Mouse (Mus musculus): ENCODE results near the gene Rab8a. TPM values are rescaled to one million over a fixed set of nuclear protein-coding genes. Genes with fewer than 3 reads are reported as not detected.
A peak's percentile ranks its signal among the peaks of the same experiment; 100 is the strongest.

Gene Rab8a
- polyA plus RNA-seq, 1 experiment = 128 TPM

DNA sequence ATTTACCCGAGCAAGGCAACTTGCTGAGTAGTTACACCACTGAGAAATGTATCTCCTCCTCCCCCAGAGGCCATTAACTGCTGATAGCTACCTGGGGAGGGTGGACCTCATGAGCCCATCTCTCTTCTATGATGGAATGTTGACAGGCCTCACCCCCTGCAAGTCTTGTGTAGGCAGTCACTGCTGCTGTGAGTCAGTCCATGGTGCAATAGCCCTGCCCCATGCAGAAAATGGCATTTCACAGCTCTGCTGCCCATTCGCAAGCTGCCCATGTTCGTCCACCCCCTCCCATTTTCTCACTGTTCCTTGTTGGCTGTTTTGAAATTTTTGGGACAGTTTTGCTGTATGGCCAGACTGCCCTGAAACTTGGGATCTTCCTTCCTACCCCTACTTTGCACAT lies 15.5 kb upstream of the Rab8a start:
- no peak overlapping the region for H3K4me3 ChIP-seq (ENCODE audit: insufficient read depth, low read length)
- peaks cover 39% of the 10 kb centered on the region for H3K4me1 ChIP-seq (ENCODE audit: control insufficient read depth, insufficient read depth, low read length)
- peak overlapping the region; percentile 37 for H3K27ac ChIP-seq (ENCODE audit: insufficient read depth, low read depth, low read length)
- TF ChIP-seq POLR2A (IDR thresholded peaks at IDR 0.05; ENCODE audit: borderline replicate concordance, low read depth, low read length) (no peak), CTCF (IDR thresholded peaks at IDR 0.05; ENCODE audit: low read depth, low read length) (no peak)

DNA sequence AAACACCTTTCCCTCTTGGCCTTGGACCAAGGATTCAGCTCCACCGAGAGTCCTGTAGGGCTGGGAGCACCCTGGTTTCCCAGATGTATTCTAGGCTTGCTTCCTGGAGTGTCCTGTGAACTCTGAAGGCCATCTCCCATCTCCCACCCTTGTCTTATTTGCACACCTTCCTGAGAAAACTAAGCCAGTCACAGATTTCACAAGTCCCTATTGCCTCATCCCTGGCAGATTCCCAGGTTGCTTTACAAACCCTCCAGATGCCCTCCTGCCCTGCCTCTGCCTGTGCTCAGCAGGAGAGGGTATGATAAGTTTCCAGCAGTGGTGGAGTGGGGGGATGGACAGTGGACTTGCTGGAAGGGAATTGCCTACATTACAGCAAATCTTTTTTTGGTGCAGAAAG lies 14.9 kb upstream of the Rab8a start:
- Histone ChIP-seq H3K27ac (ENCODE audit: insufficient read depth, low read depth, low read length) (peak overlapping the region; percentile 19; the same call in 1 of the 2 replicates), H3K4me3 (ENCODE audit: insufficient read depth, low read length) (no peak overlapping the region), H3K4me1 (ENCODE audit: control insufficient read depth, insufficient read depth, low read length) (peaks cover 42% of the 10 kb centered on the region)
- no peak for TF ChIP-seq POLR2A (IDR thresholded peaks at IDR 0.05; ENCODE audit: borderline replicate concordance, low read depth, low read length)
- no peak for TF ChIP-seq CTCF (IDR thresholded peaks at IDR 0.05; ENCODE audit: low read depth, low read length)

DNA sequence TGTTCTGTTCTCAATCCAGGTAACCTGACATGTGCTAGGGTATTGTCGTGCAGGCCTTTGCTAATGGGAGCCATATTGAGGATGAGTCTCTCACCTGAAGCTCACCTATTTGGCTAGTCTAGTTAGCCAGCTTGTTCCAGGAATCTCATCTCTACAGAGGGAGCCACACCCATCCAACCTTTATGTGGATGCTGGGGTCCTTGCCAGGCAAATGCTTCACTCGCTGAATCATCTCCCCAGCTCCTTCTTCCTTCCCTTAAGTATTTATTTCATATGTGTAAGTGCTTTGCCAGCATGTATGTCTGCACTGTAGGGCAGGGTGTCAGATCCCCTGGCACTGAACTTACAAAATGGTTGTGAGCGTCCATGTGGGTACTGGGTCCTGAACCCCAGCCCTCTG lies 14.4 kb upstream of the Rab8a start:
- Histone ChIP-seq H3K27ac (ENCODE audit: insufficient read depth, low read depth, low read length) (no peak overlapping the region), H3K4me3 (ENCODE audit: insufficient read depth, low read length) (no peak overlapping the region), H3K4me1 (ENCODE audit: control insufficient read depth, insufficient read depth, low read length) (peaks cover 47% of the 10 kb centered on the region)
- TF ChIP-seq CTCF (IDR thresholded peaks at IDR 0.05; ENCODE audit: low read depth, low read length) = no peak
- no peak for TF ChIP-seq POLR2A (IDR thresholded peaks at IDR 0.05; ENCODE audit: borderline replicate concordance, low read depth, low read length)

DNA sequence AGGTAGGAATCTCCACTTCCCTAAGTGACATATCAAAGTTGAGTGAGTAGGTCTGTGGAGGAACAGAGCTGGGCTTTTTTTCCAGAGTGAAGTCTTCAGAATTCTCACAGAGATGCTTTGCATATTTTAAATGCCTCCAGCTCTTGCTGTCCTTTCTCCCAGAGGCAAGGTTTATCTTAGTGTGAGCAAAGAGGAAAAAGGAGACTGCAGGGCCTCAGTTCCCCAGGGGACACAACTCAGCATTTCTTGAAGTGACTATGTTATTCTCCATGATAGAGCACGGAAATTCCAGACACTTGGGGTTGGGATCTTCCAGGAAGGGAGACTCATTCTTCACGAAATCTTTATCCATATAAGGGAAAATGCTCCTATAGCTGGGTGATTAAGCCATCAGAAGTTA lies 13.7 kb upstream of the Rab8a start:
- Histone ChIP-seq H3K27ac (ENCODE audit: insufficient read depth, low read depth, low read length) (no peak overlapping the region), H3K4me1 (ENCODE audit: control insufficient read depth, insufficient read depth, low read length) (peaks cover 51% of the 10 kb centered on the region), H3K4me3 (ENCODE audit: insufficient read depth, low read length) (no peak overlapping the region)
- TF ChIP-seq POLR2A (IDR thresholded peaks at IDR 0.05; ENCODE audit: borderline replicate concordance, low read depth, low read length) (no peak), CTCF (IDR thresholded peaks at IDR 0.05; ENCODE audit: low read depth, low read length) (no peak)

DNA sequence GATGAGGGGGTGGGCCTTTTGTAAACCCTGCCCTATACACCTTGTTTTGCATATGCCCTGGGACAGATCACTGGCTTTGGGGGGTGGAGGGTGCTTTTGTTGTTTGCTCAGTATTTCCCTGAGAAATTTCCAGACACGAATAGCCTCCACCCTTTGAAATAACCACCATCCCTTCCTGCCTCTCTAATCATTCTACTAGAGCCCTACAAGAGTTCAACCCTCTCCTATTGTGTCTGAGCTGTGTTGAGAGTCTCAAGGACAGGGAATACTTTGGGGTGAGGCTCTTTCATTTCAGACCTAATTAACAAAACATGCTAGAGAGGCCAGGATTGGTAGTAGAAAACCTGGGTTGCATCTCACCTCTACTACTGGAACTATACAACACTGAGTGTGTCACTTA lies 11.9 kb upstream of the Rab8a start:
- H3K27ac ChIP-seq (ENCODE audit: insufficient read depth, low read depth, low read length) = no peak overlapping the region
- H3K4me1 ChIP-seq (ENCODE audit: control insufficient read depth, insufficient read depth, low read length) = peaks cover 56% of the 10 kb centered on the region
- no peak overlapping the region for H3K4me3 ChIP-seq (ENCODE audit: insufficient read depth, low read length)
- TF ChIP-seq CTCF (IDR thresholded peaks at IDR 0.05; ENCODE audit: low read depth, low read length) (no peak), POLR2A (IDR thresholded peaks at IDR 0.05; ENCODE audit: borderline replicate concordance, low read depth, low read length) (no peak)

DNA sequence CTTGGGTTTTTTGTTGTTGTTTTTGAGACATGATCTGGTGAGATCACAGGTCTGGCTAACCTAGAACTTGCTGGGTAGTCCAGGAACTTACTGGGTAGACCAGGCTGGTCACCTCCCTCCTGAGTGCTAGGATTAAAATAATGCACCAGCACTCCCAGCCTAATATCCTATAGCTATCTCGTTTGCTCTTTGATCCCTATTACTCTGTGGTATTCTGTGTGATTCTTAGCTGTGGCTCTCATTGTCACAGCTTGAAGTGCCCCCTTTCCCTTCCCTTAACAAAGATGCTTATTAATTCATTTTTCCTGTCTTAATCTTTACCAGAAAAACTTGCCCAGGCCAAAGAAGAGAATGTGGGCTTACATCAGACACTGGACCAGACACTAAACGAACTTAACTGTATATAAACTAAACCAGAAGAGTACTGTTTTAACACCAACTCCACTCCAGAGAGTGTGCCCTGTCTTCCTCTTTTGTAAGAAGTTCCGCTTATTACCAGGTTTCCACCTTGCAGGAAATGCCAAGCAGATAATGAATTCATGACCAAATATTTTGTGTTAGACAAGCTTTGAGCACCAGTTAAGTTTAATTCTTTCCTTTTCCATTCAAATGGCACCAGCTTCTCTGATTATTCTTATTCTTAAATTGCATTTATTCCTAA lies 9.5 kb upstream of the Rab8a start:
- Histone ChIP-seq H3K4me1 (ENCODE audit: control insufficient read depth, insufficient read depth, low read length) (peaks cover 43% of the 10 kb centered on the region), H3K27ac (ENCODE audit: insufficient read depth, low read depth, low read length) (peak overlapping the region; percentile 48), H3K4me3 (ENCODE audit: insufficient read depth, low read length) (no peak overlapping the region)
- TF ChIP-seq POLR2A (IDR thresholded peaks at IDR 0.05; ENCODE audit: borderline replicate concordance, low read depth, low read length) (no peak), CTCF (IDR thresholded peaks at IDR 0.05; ENCODE audit: low read depth, low read length) (no peak)

DNA sequence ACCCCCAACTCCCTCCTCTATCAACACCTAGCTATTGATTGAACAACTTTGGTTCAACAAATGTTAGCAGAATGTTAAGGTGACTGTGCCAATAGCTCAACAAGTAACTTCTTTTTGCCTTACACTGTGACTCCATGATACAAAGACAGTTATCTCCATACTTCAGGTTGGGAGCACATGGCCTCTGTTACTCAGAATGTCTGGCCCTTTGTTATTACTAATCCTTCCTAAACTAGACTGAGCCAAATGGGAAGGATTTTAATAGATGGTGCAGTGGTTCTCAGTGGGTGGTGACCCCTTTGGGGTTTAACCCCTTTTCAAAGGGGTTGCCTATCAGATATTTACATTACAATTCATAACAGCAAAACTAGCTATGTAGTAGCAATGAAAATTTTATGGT lies 7.6 kb upstream of the Rab8a start:
- TF ChIP-seq POLR2A (IDR thresholded peaks at IDR 0.05; ENCODE audit: borderline replicate concordance, low read depth, low read length) = no peak
- no peak for TF ChIP-seq CTCF (IDR thresholded peaks at IDR 0.05; ENCODE audit: low read depth, low read length)
- Histone ChIP-seq H3K4me3 (ENCODE audit: insufficient read depth, low read length) (no peak overlapping the region), H3K4me1 (ENCODE audit: control insufficient read depth, insufficient read depth, low read length) (peaks cover 38% of the 10 kb centered on the region), H3K27ac (ENCODE audit: insufficient read depth, low read depth, low read length) (no peak overlapping the region)

DNA sequence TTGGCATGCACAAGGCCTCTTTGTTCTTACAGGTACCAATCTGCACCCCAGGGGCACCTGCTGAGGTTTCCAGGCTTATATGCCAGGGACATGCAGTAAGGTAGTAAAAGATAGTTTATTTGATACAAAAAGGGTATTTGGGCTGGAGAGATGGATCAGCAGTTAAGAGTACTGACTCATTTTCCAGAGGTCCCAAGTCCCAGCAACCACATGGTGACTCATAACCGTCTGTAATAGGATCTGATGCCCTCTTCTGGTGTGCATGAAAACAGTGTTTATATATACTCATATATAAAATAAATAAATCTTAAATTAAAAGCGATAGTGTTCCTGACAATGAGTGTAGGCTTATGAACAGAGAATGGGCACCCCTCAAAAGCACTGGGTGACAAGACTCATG lies 2.9 kb upstream of the Rab8a start:
- Histone ChIP-seq H3K4me3 (ENCODE audit: insufficient read depth, low read length) (no peak overlapping the region), H3K4me1 (ENCODE audit: control insufficient read depth, insufficient read depth, low read length) (peaks cover 37% of the 10 kb centered on the region), H3K27ac (ENCODE audit: insufficient read depth, low read depth, low read length) (no peak overlapping the region)
- TF ChIP-seq POLR2A (IDR thresholded peaks at IDR 0.05; ENCODE audit: borderline replicate concordance, low read depth, low read length) (no peak), CTCF (IDR thresholded peaks at IDR 0.05; ENCODE audit: low read depth, low read length) (no peak)

DNA sequence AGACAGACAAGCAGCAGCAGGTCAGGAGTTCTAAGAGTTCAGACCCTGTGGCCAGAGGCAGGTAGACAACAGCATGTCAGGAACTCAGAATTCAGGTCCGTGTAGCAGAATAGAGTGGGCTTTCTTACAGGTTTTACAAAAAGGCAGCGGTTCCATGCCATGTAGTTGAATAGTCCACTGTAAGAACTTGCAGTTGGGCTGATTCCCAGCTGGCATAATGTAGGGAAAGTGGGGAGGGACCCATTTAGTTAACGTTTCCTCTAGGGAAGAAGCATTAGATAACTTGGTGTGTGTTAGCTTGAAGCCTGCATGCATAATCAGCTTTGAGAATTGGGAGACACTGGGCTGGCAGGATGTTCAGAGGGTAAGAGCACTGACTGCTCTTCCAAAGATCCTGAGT lies 2.3 kb upstream of the Rab8a start:
- no peak for TF ChIP-seq CTCF (IDR thresholded peaks at IDR 0.05; ENCODE audit: low read depth, low read length)
- TF ChIP-seq POLR2A (IDR thresholded peaks at IDR 0.05; ENCODE audit: borderline replicate concordance, low read depth, low read length) = no peak
- Histone ChIP-seq H3K4me3 (ENCODE audit: insufficient read depth, low read length) (no peak overlapping the region), H3K4me1 (ENCODE audit: control insufficient read depth, insufficient read depth, low read length) (peaks cover 35% of the 10 kb centered on the region), H3K27ac (ENCODE audit: insufficient read depth, low read depth, low read length) (no peak overlapping the region)

DNA sequence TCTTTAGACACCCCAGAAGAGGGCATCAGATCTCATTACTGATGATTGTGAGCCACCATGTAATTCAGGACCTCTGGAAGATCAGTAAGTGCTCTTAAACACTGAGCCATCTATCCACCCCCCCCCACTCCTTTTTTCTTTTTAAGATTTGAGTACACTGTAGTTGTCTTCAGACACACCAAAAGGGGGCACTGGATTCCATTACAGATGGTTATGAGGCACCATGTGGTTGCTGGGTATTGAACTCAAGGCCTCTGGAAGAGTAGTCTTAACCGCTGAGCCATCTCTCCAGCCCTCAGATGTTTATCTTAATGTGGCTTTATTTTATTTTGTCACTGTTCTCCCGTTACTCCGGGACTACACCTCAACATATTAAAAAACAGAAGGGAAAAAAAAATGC lies 993 bp upstream of the Rab8a start:
- peak overlapping the region; percentile 76 for H3K4me3 ChIP-seq (ENCODE audit: insufficient read depth, low read length)

More for the DNA sequence above, 993 bp upstream of the Rab8a start:
- Histone ChIP-seq H3K4me1 (ENCODE audit: control insufficient read depth, insufficient read depth, low read length) (peaks cover 25% of the 10 kb centered on the region), H3K27ac (ENCODE audit: insufficient read depth, low read depth, low read length) (no peak overlapping the region)
- no peak for TF ChIP-seq POLR2A (IDR thresholded peaks at IDR 0.05; ENCODE audit: borderline replicate concordance, low read depth, low read length)
- no peak for TF ChIP-seq CTCF (IDR thresholded peaks at IDR 0.05; ENCODE audit: low read depth, low read length)
